Mouse (Mus musculus) E14TG2a.4 (cell line): ENCODE results near the gene Pgr15l.

Experiments
- H3K27me3 ChIP-seq: 2 replicates; pipeline ENCODE4 v1.6.1; 2014; ENCODE audit warnings: low read length, control low read depth; ENCODE audit not compliant: insufficient read depth
- H3K36me3 ChIP-seq: 2 replicates; pipeline ENCODE4 v1.6.1; 2014; ENCODE audit warnings: low read length, control low read depth; ENCODE audit not compliant: insufficient read depth
- H3K4me1 ChIP-seq: replicated peaks from 2 replicates; pipeline ENCODE4 v1.6.1; 2014; ENCODE audit warnings: low read depth, low read length, control low read depth
- H3K4me3 ChIP-seq: replicated peaks from 2 replicates; pipeline ENCODE4 v1.5.1; 2014; ENCODE audit warnings: mild to moderate bottlenecking, low read length
- H3K9me3 ChIP-seq: 2 replicates; pipeline ENCODE4 v1.6.1; 2014; ENCODE audit warnings: low read length, control low read depth
- CTCF ChIP-seq: conservative IDR thresholded peaks from 2 replicates; pipeline ENCODE4 v1.5.1; 2014; ENCODE audit warnings: low read length
- NANOG ChIP-seq: IDR thresholded peaks from 2 replicates; pipeline ENCODE4 v1.6.1; 2014; ENCODE audit warnings: borderline replicate concordance, low read length, mixed read lengths
- POU5F1 ChIP-seq: IDR thresholded peaks from 2 replicates; pipeline ENCODE4 v1.6.1; 2014; ENCODE audit warnings: low read length, borderline replicate concordance

The Pgr15l gene

GRCm38 (mm10) chrX:97072369-97072768 is at the start of gene Pgr15l:
TSS of gene Pgr15l (plus strand) at chrX:97072596.
- TF ChIP-seq POU5F1 (no peak), CTCF (no peak), NANOG (no peak)
- Histone ChIP-seq H3K9me3 (no peaks in the 10 kb centered on the region), H3K4me1 (no peaks in the 10 kb centered on the region), H3K36me3 (no peaks in the 10 kb centered on the region), H3K4me3 (peak within 1 kb of the TSS; percentile 62), H3K27me3 (peaks cover 6% of the 10 kb centered on the region)

GRCm38 (mm10) chrX:97027540-97027939 is 44.9 kb upstream of the Pgr15l start:
- TF ChIP-seq CTCF (no peak), NANOG (no peak), POU5F1 (no peak)
- Histone ChIP-seq H3K36me3 (no peaks in the 10 kb centered on the region), H3K9me3 (no peaks in the 10 kb centered on the region), H3K27me3 (no peaks in the 10 kb centered on the region), H3K4me3 (no peak overlapping the region), H3K4me1 (no peaks in the 10 kb centered on the region)

- Histone ChIP-seq H3K4me3 (no peak overlapping the region), H3K4me1 (no peaks in the 10 kb centered on the region), H3K9me3 (no peaks in the 10 kb centered on the region), H3K36me3 (no peaks in the 10 kb centered on the region), H3K27me3 (peaks cover 6% of the 10 kb centered on the region)
- TF ChIP-seq NANOG (no peak), POU5F1 (no peak), CTCF (no peak)
Measured at GRCm38 (mm10) chrX:97069816-97070215, 2.6 kb upstream of the Pgr15l start.
